Mouse (Mus musculus): Measurements from ENCODE around the gene Alg10b.
"Not testable (repeated sequence)": the region's sequence is repeated elsewhere in the genome, so short reads cannot be mapped to it uniquely, and the experiment has no call there.

The Alg10b gene

DNA sequence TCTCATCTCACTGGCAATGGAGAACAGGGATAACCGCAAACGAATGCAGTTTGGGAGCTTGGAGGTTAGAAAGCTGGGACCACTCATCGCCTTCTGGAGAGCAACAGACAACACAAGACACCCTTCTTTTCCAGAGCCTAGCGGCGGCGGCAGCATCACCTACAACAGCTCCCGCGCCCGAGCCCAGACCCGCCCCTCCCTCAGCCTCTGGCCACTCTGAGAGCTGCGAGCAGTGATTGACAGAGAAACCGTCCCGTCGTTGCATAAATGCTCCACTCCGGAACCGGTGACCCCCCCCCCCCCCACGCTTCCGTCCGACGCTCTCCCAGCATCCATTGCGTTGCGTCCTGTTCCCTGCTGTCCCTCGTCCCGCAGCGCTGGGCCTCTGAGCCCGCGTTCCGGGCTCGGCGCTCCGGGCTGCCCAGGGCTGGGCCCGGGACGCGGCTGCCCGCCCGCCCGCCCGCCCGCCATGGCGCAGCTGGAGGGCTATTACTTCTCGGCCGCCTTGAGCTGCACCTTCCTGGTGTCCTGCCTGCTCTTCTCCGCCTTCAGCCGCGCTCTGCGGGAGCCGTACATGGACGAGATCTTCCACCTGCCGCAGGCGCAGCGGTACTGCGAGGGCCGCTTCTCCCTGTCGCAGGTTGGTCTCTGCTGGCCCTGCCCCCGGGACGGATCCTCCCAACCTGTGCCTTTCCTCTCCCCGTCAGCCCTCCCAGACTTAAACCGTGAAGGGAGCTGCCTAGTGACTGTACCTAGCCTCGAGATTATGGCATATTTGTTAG is at the start of gene Alg10b:
Gene Alg10b, plus strand, starts transcription at position 343 of the 782 bp plus-strand sequence.
- peak; percentile 78 for DNase-seq

DNA sequence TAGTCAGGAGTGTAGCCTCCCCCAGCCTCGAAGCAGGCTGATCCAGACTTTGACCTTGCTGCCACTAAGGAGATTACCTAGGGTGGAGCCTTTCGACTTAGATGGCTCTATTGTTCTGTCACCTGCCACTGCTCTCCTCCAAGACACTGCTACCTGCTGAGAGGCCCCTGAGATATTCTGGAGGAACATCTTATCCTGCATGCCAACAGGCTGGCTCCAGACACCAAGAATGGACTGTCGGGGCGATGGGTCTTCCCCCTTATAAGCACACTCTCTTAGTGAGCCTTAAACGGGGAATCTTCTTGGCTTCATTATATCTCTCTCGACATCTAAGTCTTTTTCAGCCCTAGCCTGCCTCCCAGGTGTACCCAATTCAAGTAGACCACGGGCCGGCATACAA is 41.0 kb upstream of the Alg10b start:
- not testable (repeated sequence) for DNase-seq

DNA sequence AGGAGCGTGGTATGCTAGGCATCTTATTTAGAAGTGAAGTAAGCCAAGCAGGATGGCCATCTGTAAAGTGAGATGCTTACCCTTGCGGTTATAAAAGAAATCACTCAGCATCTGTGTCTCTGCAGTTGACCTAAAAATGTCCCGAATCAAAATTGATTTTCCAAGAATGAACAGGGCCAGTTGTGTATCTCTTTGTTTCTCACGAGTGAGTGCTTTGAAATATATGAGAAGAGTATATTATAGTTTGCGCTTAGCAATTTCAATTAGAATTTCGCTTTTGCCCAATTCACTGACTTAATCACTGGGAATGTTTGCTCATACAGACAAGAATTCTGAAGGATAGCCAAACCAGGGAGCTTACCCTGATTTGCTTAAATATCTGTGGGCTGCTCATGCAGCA is 40.6 kb upstream of the Alg10b start:
- no peak for DNase-seq

DNA sequence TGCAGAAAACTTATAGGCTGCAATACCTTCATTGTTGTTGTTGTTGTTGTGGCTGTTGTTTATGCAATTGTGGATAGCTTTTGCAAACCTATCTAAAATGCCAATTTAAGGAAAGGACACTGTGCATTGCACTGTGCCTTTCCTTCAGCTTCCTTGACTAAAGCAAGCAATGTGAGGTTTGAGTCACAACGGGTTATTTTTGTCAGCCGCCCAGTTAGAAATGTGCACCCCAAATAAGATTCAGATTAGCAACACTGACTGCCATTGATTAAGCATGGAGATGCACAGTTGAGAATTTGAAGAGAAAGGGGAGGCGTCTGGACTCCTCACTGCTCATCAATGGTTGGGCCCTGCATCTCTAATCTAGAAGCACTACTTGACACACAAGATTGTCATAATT is 39.4 kb upstream of the Alg10b start:
- DNase-seq, result no peak

DNA sequence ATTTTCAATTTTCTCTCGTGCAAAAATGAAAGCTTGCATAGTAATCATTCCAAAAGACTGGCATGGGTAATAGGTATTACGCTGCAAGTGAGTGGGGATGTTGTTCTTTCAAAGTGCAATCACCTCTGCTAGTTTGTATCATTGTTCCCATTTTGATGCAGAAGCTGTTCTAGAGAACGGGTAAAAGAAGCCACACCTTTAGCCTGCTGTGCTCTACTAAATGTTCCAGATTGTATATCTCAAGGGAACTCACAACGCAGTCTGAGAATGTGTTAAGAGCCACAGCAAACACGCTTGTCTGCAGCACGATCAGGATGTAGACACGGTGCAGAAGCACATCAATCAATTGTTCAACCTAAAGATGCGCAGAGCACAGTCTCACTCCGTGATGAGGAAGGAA is 34.6 kb upstream of the Alg10b start:
- no peak for DNase-seq

DNA sequence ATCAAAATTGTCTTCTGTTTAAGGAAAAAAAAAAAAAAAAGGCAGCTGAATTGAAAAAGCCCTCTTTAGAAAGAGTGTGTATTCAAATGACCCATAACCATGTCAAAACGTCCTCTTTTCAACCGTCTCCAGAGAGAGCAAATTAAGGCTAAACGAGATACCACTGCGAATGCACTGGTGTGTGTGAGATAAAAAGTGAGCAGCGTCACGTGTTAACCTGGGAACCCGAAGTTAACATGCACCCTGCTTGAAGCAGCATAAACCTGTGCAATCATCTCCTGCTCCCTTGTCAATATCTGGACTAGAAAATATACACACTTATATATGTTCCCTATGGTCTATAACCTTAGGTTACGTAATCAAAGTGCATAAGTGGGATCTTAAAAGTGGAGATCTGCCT is 10.2 kb upstream of the Alg10b start:
- DNase-seq, result no peak

DNA sequence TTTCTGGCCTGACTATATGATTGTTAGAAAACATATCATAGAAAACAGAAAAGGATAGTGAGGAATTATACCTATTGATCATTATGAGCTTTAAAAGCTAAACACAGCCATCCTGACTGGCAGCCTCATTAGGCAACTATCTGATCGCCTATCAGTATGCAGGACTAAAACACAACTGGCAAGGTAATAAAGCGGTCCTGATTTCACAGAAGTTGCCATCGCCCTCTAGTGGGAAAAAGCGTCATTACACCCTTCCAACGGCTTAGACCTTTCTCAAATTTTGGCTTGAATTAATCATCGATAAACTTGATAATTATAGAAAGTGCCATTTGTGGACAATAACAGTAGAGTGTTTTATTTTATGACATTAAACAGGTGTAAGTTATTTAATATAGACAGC is 9.2 kb upstream of the Alg10b start:
- DNase-seq, result peak; percentile 51

DNA sequence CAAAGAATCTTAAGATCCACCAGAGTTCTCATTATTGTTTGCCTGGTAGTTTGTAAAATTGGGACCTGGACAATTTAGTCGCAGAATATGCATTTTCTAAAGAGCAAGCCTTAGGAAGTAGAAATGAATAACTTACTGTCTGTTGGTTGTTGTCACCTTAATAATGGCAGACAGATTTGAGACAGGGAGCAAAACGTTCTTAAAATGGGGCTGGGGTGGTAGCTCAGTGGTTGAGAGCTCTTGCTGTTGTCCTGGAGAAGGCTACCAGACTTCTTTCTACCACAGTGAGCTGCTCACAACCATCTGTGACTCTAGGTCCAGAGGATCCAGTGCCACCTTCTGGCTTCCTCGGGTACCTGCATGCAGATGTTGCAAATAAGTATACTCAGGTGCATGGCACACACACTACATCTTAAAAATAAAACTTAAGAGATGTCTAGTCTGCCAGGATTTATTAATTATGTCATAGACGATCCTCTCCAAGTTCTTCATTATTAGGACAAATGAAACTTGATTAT is 1.0 kb downstream of the Alg10b start:
- DNase-seq, result no peak

DNA sequence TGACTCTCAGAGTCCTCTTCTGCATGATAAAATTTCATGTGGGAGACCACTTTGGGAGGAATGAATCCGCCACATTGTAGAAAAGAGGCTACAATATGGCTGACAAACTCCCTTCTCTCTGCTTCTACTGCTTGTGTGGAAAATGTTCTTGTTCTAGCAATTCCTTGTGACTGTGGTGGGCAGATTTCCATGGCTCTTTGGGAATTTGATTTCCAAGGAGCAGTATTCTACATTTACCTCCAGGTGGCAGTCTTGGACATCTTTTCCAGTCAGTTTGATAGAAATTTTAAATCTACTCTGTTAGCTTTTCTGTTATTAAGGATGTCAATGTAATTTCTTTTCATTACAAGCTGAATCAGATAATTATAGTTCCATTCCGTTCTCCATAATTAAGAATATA is 13.5 kb downstream of the Alg10b start:
- no peak for DNase-seq

DNA sequence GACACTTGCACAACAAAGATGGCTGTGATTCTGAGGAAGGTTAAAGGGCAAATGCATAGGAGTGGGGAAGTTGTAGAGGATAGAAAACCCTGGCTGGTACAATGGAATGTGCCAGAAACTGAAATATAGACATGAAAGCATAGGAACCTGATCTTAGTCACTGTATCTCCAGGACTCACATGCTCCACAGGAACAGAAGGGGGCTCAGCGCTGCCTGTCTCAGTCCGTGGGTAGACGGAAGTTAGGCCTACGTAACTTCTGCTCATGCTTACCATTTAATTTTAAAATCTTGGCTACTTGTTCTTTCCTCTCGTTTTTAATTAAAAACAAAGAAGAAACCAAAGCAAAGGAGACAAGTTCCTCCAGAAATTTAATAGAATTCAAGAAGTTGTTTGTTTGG is 20.0 kb downstream of the Alg10b start:
- DNase-seq, result peak; percentile 40

DNA sequence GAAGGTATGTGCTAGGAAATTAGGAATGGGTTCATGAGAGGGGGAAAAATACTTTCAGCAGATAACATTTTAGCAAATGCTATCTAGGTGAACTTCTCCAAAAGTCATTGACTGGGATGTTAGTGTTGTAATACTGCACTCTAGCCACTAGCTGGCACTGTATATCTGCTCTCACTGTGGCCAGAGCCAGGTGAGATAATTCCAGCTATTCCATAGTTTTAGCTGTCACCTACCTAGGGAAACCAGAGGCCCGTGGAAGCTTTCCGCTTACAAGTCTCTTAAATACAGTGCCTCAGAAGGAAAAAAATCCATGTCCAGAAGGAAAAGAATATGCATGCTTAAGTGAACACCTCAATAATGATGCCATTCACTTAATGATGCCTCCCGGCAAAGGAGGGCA is 25.6 kb downstream of the Alg10b start:
- DNase-seq, result no peak

DNA sequence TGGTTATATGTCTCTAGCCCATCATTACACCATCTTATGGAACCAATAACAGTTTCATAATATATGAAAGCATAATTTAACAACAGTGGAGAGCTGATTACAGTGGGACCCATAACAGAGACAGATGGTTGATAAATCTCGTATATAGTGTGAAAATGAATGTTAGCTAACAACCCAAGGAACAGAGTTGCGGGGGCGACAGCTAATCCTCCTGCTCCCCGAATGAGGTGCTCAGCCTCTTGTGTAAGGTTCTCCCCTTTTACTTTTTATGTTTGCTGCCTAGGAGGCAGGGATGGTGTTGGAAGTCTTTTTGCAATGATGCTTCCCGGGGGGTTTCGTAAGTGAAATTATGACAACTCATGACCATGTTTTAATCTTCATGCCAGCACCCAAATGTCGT is 58.8 kb downstream of the Alg10b start:
- DNase-seq, result no peak
